Mouse (Mus musculus) 3T3-L1 (cell line): ENCODE results near the gene U90926.

Experiments used
- DNase-seq: peaks from one replicate; pipeline ENCODE4 v3.0.0-alpha.2; 2015; ENCODE audit warnings: low read depth, low spot score

Gene U90926

DNA sequence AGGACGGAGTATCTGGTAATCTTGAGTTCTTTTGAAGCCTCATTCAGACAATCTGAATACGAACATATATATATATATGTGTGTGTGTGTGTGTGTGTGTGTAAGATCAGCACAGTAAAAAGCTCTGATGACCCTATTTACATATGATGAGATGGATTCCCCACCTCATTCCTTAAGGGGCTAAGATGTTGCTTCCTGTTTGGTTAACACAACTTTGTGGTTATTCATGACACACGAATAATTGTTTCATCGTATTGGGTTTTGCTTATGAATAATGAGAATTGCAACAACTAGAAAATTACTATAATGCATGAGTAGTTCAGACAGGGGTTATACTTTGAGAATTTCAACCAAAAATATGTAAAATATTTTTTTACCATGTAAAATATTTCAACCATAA, at the start of gene U90926:
U90926 (minus strand) TSS at position 101 of the 400 bp plus-strand sequence.
- DNase-seq = peak; percentile 39

DNA sequence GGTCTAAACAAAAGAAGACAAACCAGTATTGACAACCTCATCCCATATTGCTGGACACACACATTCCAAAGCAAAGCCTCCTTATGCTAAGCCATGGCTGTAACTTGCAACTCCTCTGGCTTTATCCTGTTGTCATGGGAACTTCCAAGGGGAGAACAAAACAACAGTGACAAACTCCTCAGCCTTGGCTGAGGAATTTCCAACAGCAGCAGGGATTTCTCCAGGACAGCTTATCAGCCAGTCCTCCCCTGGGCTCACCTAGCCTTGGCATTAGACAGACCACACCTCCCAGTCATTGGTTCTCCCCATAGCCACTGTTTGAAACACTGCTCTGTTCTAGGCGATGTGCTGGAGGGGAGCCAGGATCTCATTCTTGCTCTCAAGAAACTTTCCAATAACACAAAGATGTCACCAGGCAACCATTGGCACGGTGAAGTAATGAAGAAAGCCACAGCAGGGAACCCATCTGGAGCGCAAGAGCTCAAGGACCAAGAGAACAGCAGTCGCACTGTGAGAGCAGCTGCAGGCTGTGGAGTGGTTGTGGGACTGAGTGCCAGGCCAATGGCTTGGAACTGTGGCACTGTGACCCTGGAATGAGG, 48.7 kb upstream of the U90926 start:
- peak; percentile 52 for DNase-seq

DNA sequence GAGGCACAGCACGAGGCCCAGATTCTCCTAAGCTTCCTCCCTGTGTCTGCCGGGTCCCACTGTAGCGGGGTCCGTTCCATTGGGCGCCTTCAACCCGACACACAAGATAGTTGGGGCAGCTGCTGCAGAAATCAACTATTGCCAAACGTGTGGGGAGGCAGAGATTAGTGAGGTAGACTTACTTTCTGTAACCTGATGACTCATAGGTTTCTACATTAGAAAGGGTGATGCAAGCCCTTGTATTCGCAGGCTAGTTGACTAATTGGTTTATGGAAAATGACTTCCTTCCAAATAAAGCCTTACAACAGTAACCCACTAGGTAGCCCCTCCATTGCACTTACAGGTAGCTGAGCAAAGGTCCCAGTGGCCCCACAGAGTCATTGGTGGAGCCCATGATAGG, 47.4 kb upstream of the U90926 start:
- DNase-seq = peak; percentile 66

DNA sequence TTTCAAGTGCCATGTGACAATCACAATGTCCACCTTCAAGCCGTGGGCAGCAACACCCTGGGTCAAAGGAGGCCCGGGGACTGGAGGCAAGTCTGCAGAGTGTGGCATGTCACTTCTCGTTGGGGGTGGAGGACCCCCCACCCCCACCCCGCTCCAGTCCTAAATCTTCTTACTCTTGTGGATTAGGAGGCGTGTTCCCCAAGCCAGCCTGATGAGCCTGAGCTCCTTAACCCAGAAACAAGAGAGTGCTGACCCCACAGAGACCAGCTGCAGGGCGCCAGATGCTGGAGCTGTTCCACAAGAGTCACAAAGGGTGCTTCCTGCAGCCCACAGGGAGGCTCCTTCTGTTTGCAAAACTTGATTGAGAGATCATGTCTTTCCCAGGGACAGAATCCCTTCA, 41.0 kb upstream of the U90926 start, which contains the start of gene Ppef2:
Ppef2 (minus strand) TSS at position 61 of the 400 bp plus-strand sequence.
- DNase-seq = no peak

- no peak for DNase-seq
These were observed 39.3 kb upstream of the U90926 start for GRCm38 (mm10) chr5:92254476-92254875.

- DNase-seq = no peak
These were observed 37.7 kb upstream of the U90926 start for GRCm38 (mm10) chr5:92252797-92253343.

DNA sequence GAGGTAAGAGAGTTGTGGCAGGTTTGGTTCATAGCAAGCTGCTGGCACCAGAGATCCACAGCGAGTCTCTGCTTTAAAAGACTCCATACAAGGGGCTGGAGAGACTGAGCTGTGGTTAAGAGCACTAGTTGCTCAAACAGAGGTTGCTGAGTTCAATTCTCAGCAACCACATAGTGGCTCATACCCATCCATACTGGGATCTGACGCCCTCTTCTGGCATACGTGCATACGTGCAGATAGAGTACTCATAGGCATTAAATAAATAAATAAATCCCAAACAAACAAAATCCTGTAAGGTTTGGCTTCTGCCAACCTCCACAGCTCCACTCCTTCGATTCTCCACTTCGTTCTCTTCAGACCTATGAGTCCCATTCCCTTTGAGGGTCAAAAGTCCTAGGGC, 36.8 kb upstream of the U90926 start:
- no peak for DNase-seq

DNA sequence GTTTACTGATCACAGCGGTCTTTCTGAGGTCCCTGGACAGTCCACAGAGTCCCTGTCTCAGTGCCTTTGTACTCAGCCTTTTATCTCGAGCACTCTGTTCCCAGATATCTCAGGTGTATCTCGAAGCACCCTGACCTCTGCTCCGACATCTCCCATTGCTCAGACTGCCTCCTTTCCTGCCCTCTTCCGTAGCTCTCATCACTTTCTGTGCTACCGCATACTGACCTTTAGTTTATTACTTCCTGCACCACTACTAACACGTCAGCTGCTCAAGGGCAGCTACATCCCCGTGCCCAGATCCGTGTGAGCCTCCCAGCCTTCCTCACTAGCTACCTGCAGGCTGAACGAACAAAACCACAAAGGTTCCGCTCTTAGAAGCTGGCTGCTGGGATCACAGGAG, 33.4 kb upstream of the U90926 start:
- no peak for DNase-seq

GRCm38 (mm10) chr5:92245483-92245882, 30.3 kb upstream of the U90926 start:
- no peak for DNase-seq

- DNase-seq = no peak
These were observed 29.7 kb upstream of the U90926 start for GRCm38 (mm10) chr5:92244900-92245299.

DNA sequence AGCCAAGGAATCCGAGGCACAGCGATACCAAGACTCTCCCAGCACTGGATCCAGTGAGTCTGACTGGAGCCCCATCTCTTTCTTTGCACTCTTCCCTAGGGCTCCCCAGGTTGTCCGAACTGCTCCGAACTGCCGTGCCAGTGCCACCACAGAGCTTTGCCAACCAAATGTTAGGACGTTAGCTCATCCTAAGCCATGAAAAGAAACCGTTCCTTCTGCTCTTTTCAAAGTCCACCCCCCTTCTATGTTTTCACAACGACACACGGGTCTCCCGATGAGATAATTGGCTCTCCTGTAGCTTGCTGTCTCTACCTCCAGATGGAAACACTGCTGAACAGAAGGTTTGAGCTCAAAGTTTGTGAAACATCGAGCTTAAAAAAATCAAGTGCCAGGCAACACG, 25.6 kb upstream of the U90926 start:
- no peak for DNase-seq

DNA sequence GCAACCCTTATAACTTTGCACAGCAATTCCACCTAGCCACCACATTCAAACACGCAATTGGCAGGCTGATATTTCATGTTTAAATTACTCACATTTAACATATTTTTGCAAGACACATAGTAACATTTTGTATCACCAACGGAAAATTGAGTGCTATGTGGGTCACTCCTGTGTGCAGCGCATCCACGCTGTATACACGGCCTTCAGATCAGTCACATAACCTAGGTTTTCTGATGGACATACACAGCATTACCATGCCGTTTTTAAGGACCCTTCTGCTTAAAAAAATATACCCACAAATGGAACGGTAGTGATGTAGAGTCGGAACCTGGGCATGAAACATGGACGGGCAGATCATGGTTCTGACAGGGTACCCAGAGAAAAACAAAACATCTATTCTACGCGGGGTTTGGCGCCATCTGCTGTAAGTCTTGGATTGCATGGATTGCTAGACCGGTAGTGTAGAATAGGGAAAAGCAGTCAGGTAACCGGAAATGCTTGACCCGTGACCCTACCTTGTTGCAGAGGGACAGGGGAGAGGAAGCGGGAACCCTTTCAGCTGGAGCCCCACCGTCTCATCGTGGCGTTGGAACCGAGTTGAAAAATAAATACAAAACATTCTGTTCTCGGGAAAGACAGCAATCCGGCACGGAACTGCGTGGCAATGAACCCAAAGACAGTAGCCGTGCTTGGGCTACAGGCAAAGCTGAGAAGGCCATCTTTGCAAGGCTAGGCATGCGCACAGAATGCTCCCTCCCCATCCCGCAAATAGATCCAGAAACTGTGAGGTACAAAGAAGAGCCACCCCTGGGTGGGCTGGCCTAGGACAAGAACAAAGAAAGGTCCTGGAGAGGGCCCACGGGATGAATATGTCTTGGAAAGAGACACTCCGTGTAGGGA, 24.4 kb upstream of the U90926 start:
- peak; percentile 92 for DNase-seq

DNA sequence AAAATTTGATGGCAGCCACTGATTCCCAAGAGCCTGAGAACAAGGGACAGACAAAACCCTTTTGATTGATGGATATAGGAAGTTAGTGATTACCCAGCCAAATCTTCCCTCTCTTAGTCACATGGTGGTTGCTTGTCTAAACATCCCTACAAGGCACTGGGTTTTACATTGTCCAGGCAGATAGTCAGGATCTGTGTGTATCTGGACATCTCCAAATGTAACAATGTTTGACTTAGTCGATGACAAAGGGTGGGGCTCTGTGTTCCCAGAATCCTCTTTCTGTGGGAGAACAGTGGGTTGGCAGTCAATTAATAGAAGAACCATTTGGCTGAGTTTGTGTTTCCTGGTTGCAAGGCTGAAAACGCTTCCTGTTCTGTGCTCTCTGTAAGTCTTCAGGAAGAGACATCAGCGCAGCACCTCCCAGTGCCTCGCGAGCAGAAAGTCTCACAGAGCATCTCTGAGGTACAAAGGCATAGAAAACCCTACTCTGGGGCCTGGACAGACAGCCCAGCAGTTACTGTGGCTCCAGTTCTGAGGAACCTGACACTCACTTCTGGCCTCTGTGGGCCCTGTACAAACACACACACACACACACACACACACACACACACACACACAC, 19.8 kb upstream of the U90926 start:
- peak; percentile 49 for DNase-seq

GRCm38 (mm10) chr5:92233366-92233765, 18.2 kb upstream of the U90926 start:
- DNase-seq = no peak

GRCm38 (mm10) chr5:92231836-92232235, 16.6 kb upstream of the U90926 start:
- DNase-seq = no peak

DNA sequence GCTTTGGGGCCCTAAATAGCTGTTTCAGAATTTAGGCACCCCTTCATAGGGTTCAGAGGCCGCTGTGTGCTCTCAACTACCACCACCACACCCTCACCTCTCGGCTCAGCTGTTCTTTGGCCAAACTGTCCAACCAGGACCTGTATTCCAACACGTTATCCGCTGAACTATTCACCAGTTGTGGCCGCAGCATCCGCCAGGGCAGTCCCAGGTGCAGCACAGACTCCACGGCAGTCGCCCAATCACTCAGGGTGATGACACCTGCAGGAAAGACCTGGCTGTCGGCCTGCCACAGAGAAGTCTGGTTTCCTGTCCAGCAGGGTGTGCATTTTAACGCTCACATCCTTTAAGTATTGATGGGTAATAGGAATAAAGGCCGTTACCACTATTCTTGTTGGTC, 15.1 kb upstream of the U90926 start:
- no peak for DNase-seq

DNA sequence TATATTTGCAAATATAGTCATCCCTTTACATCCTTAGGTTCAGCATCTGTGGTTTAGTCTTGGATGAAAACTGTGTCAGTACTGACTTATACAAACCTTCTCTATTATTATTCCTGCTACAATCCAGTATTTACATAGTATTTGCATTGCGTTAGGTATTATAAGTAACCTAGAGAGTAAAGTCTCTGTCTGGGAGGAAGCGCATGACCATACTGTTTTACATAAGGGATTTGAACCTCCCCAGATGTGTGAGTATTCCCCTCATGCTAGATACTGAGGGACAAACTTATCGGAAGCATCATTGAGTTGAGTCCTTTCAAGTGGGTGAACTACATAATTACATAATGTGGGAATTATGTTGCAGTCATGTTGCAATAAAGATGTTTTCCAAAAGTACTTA, 14.3 kb upstream of the U90926 start:
- no peak for DNase-seq

DNA sequence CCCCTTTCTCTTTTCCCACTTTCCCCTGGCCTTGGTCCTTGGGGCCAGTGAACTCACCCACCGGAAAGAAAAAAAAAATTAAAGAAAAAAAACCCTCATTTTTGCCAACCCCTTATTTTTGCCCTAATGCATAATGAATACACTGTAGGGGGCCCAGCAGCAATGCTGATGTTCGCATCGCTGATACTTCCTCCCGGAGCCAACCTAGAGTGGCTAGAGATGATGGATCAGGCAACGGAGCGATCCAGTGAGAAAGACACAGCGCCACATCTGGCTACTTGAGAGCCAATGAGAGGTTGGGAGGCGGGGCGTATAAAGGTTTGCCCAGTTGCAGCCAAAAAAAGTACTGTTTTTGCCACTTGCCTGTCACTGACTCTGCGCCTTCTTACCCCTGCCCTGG, 13.6 kb upstream of the U90926 start:
- DNase-seq = no peak

- DNase-seq = no peak
These were observed 12.6 kb upstream of the U90926 start for GRCm38 (mm10) chr5:92227782-92228181.

- DNase-seq = peak; percentile 88
These were observed 5.2 kb upstream of the U90926 start for GRCm38 (mm10) chr5:92220287-92220902.

GRCm38 (mm10) chr5:92219826-92220225, 4.6 kb upstream of the U90926 start:
- peak; percentile 91 for DNase-seq
